In genomic region chr13:113325678-113326077, GRCm38 (mm10) we compare ENCODE assay signal across 35 mouse cellular contexts. TPM values are rescaled to one million over a fixed set of nuclear protein-coding genes. Genes with fewer than 3 reads are reported as not detected.
"Had no signal": no experiment of that assay in that cellular context is flagged by ENCODE, and none has a peak within 500 bp of the region (broad histone marks: within the 10 kb centered on the region; RNA-seq: fewer than 3 reads in every experiment).

No protein-coding gene starts in this region.

- H3K36me3 ChIP-seq: heart, embryonic 15.5 days; hindbrain, embryonic 10.5 days; hindbrain, embryonic 12.5 days; hindbrain, embryonic 13.5 days; hindbrain, embryonic 15.5 days; intestine, embryonic 15.5 days had no signal

- H3K27ac ChIP-seq: heart, adult 2 months; heart, embryonic 10.5 days; heart, embryonic 13.5 days; heart, embryonic 15.5 days; hindbrain, embryonic 10.5 days; hindbrain, embryonic 12.5 days; hindbrain, embryonic 13.5 days; hindbrain, embryonic 14.5 days; hindbrain, embryonic 15.5 days; hindbrain, postnatal 0 days; intestine, embryonic 15.5 days; kidney, embryonic 15.5 days; kidney, postnatal 0 days; layer of hippocampus, adult 2 months had no signal

- H3K9ac ChIP-seq: heart, embryonic 12.5 days; heart, embryonic 13.5 days; heart, embryonic 15.5 days; hindbrain, embryonic 12.5 days; hindbrain, embryonic 13.5 days; hindbrain, embryonic 14.5 days; hindbrain, embryonic 15.5 days; intestine, embryonic 15.5 days; kidney, embryonic 15.5 days had no signal

- DNase-seq: heart, adult 2 months; heart, postnatal 10 days; heart, postnatal 14 days; heart, postnatal 36 days; heart, postnatal 4 days; kidney, adult 11 months; kidney, adult 18-20 months; kidney, adult 2 months; kidney, adult 8-10 months; kidney, adult 9 months; kidney, postnatal 10 days; kidney, postnatal 14 days; kidney, postnatal 25 days; kidney, postnatal 36 days; kidney, postnatal 4 days; layer of hippocampus, adult 9-11 months had no signal

- H3K4me1 ChIP-seq: heart, embryonic 10.5 days; heart, embryonic 13.5 days; heart, embryonic 15.5 days; hindbrain, embryonic 10.5 days; hindbrain, embryonic 12.5 days; hindbrain, embryonic 15.5 days; intestine, embryonic 15.5 days; kidney, embryonic 15.5 days had no signal

- H3K4me2 ChIP-seq: heart, embryonic 11.5 days; heart, embryonic 12.5 days; heart, embryonic 13.5 days; heart, embryonic 15.5 days; hindbrain, embryonic 12.5 days; hindbrain, embryonic 13.5 days; hindbrain, embryonic 14.5 days; hindbrain, embryonic 15.5 days; intestine, embryonic 15.5 days; kidney, embryonic 15.5 days had no signal

- ATAC-seq: hindbrain, embryonic 16.5 days; hindbrain, postnatal 0 days; inflammation-experienced regulatory T-cells, adult 6 months; intestine, embryonic 15.5 days; intestine, embryonic 16.5 days; intestine, postnatal 0 days had no signal

- H3K9me3 ChIP-seq: heart, embryonic 10.5 days; heart, embryonic 15.5 days; hindbrain, embryonic 10.5 days; hindbrain, embryonic 12.5 days; hindbrain, embryonic 15.5 days; intestine, embryonic 15.5 days had no signal

- H3K4me3 ChIP-seq: heart, adult 2 months; heart, embryonic 10.5 days; heart, embryonic 12.5 days; heart, embryonic 13.5 days; heart, embryonic 15.5 days; hindbrain, embryonic 10.5 days; hindbrain, embryonic 12.5 days; hindbrain, embryonic 13.5 days; hindbrain, embryonic 15.5 days; intestine, embryonic 15.5 days; kidney, embryonic 15.5 days; layer of hippocampus, adult 2 months had no signal

- H3K27me3 ChIP-seq: heart, embryonic 12.5 days; heart, embryonic 13.5 days; heart, embryonic 15.5 days; hindbrain, embryonic 12.5 days; hindbrain, embryonic 13.5 days; hindbrain, embryonic 15.5 days; intestine, embryonic 15.5 days; kidney, embryonic 15.5 days had no signal

RNA-seq across cellular contexts. Expression of gene BC067074, which starts 32.7 kb away (rescaled TPM):
- polyA plus RNA-seq: inflammation-experienced regulatory T-cells, adult 6 months had no signal
